Mouse (Mus musculus) MEL (cell line): ENCODE results near the gene Il1r2. TPM values are rescaled to one million over a fixed set of nuclear protein-coding genes. Genes with fewer than 3 reads are reported as not detected.

Experiments used
- DNase-seq: peaks from one replicate; pipeline ENCODE4 v3.0.0; 2011; ENCODE audit warnings: low read depth, low spot score
- H3K27ac ChIP-seq: 2 replicates; pipeline ENCODE4 v1.5.1; 2012; ENCODE audit warnings: low read depth, mild to moderate bottlenecking, control low read depth, low read length, moderate library complexity; ENCODE audit not compliant: control insufficient read depth
- H3K27me3 ChIP-seq, 2 experiments: fragments of 150-350 bp in 1 of 2; sonication (generic) in 1 of 2; 2 replicates each; pipeline ENCODE4 v1.6.1; 2012; ENCODE audit warnings: low read length in 2 of 2, mild to moderate bottlenecking in 2 of 2, improper control_type of control experiment in 1 of 2, moderate library complexity in 1 of 2; ENCODE audit not compliant: insufficient read depth in 2 of 2, control insufficient read depth in 1 of 2
- H3K36me3 ChIP-seq, 2 experiments: 2 replicates each; pipeline ENCODE4 v1.6.1; 2012 to 2014; ENCODE audit warnings: low read length in 2 of 2, improper control_type of control experiment in 1 of 2, inconsistent platforms in 1 of 2, mild to moderate bottlenecking in 1 of 2; ENCODE audit not compliant: insufficient read depth in 2 of 2, control insufficient read depth in 1 of 2
- H3K4me1 ChIP-seq, 2 experiments: fragments of 150-350 bp in 1 of 2; sonication (generic) in 1 of 2; 2 replicates each; pipeline ENCODE4 v1.6.1; 2012; ENCODE audit warnings: low read length in 2 of 2, improper control_type of control experiment in 1 of 2, mild to moderate bottlenecking in 1 of 2; ENCODE audit not compliant: insufficient read depth in 2 of 2, control insufficient read depth in 1 of 2
- H3K4me3 ChIP-seq, 2 experiments: fragments of 150-350 bp in 1 of 2; sonication (generic) in 1 of 2; 2 replicates each; pipeline ENCODE4 v1.5.1; 2012; ENCODE audit warnings: low read depth in 2 of 2, low read length in 2 of 2, mild to moderate bottlenecking in 2 of 2, moderate library complexity in 2 of 2, control low read depth in 1 of 2, improper control_type of control experiment in 1 of 2; ENCODE audit not compliant: control insufficient read depth in 1 of 2, insufficient read depth in 1 of 2
- H3K79me2 ChIP-seq: 2 replicates; pipeline ENCODE4 v1.6.1; 2012; ENCODE audit warnings: mild to moderate bottlenecking, low read length, moderate library complexity; ENCODE audit not compliant: control insufficient read depth, poor library complexity, insufficient read depth
- H3K9ac ChIP-seq: 2 replicates; pipeline ENCODE4 v1.6.1; 2012; ENCODE audit warnings: low read depth, mild to moderate bottlenecking, control low read depth, low read length, moderate library complexity; ENCODE audit not compliant: control insufficient read depth, poor library complexity, severe bottlenecking
- H3K9me3 ChIP-seq: fragments of 150-350 bp; sonication (generic); replicated peaks from 2 replicates; pipeline ENCODE4 v1.6.1; 2012; ENCODE audit warnings: mild to moderate bottlenecking, low read length, improper control_type of control experiment, moderate library complexity; ENCODE audit not compliant: insufficient read depth
- BHLHE40 ChIP-seq: IDR thresholded peaks from 2 replicates; pipeline ENCODE4 v1.6.1; 2012; ENCODE audit warnings: low read depth, mild to moderate bottlenecking, inconsistent platforms, low read length, improper control_type of control experiment, borderline replicate concordance
- CHD1 ChIP-seq: IDR thresholded peaks from 2 replicates; pipeline ENCODE4 v1.6.1; 2012; ENCODE audit warnings: low read depth, mild to moderate bottlenecking, inconsistent platforms, low read length, improper control_type of control experiment
- E2F4 ChIP-seq: IDR thresholded peaks from 2 replicates; pipeline ENCODE4 v1.6.1; 2011; ENCODE audit warnings: low read depth, low read length, improper control_type of control experiment, borderline replicate concordance
- ELF1 ChIP-seq: IDR thresholded peaks from 2 replicates; pipeline ENCODE4 v1.6.1; 2014; ENCODE audit warnings: low read depth, mild to moderate bottlenecking, inconsistent platforms, low read length, improper control_type of control experiment, moderate library complexity
- GABPA ChIP-seq: IDR thresholded peaks from 2 replicates; pipeline ENCODE4 v1.6.1; 2012; ENCODE audit warnings: low read depth, mild to moderate bottlenecking, inconsistent platforms, low read length, improper control_type of control experiment, moderate library complexity
- GATA1 ChIP-seq: IDR thresholded peaks from 2 replicates; pipeline ENCODE4 v1.6.1; 2011; ENCODE audit warnings: low read depth, low read length, improper control_type of control experiment
- JUND ChIP-seq: IDR thresholded peaks from 2 replicates; pipeline ENCODE4 v1.6.1; 2011; ENCODE audit warnings: low read depth, mild to moderate bottlenecking, improper control_type of control experiment, low read length
- MAFK ChIP-seq: IDR thresholded peaks from 2 replicates; pipeline ENCODE4 v1.6.1; 2011; ENCODE audit warnings: low read depth, mild to moderate bottlenecking, low read length, improper control_type of control experiment, borderline replicate concordance
- MAX ChIP-seq: IDR thresholded peaks from 2 replicates; pipeline ENCODE4 v1.6.1; 2011; ENCODE audit warnings: low read length, improper control_type of control experiment
- MAZ ChIP-seq: IDR thresholded peaks from 2 replicates; pipeline ENCODE4 v1.6.1; 2012; ENCODE audit warnings: low read depth, mild to moderate bottlenecking, inconsistent platforms, low read length, improper control_type of control experiment
- MYB ChIP-seq: IDR thresholded peaks from 2 replicates; pipeline ENCODE4 v1.6.1; 2011; ENCODE audit warnings: mild to moderate bottlenecking, low read depth, low read length, improper control_type of control experiment
- MYC ChIP-seq: IDR thresholded peaks from 2 replicates; pipeline ENCODE4 v1.6.1; 2011; ENCODE audit warnings: low read depth, mild to moderate bottlenecking, low read length, improper control_type of control experiment, moderate library complexity
- NELFE ChIP-seq: IDR thresholded peaks from 2 replicates; pipeline ENCODE4 v1.6.1; 2011; ENCODE audit warnings: low read depth, low read length, improper control_type of control experiment
- NRF1 ChIP-seq: IDR thresholded peaks from 2 replicates; pipeline ENCODE4 v1.6.1; 2014; ENCODE audit warnings: low read depth, mild to moderate bottlenecking, inconsistent platforms, low read length, improper control_type of control experiment, moderate library complexity; ENCODE audit not compliant: poor library complexity, insufficient read depth, severe bottlenecking
- POLR2A ChIP-seq, 2 experiments: IDR thresholded peaks; 2 replicates each; pipeline ENCODE4 v1.6.1; 2011 to 2012; ENCODE audit warnings: low read length in 2 of 2, mild to moderate bottlenecking in 2 of 2, control low read depth in 1 of 2, improper control_type of control experiment in 1 of 2, low read depth in 1 of 2, moderate library complexity in 1 of 2; ENCODE audit not compliant: control insufficient read depth in 1 of 2, insufficient read depth in 1 of 2, poor library complexity in 1 of 2
- POLR2AphosphoS2 ChIP-seq: IDR thresholded peaks from 2 replicates; pipeline ENCODE4 v1.6.1; 2011; ENCODE audit warnings: low read length, improper control_type of control experiment
- RAD21 ChIP-seq: IDR thresholded peaks from 2 replicates; pipeline ENCODE4 v1.6.1; 2011; ENCODE audit warnings: mild to moderate bottlenecking, low read depth, low read length, improper control_type of control experiment
- RCOR1 ChIP-seq: IDR thresholded peaks from 2 replicates; pipeline ENCODE4 v1.6.1; 2012; ENCODE audit warnings: low read depth, mild to moderate bottlenecking, inconsistent platforms, low read length, improper control_type of control experiment
- SIN3A ChIP-seq: IDR thresholded peaks from 2 replicates; pipeline ENCODE4 v1.6.1; 2012; ENCODE audit warnings: low read length, improper control_type of control experiment, inconsistent platforms
- SMC3 ChIP-seq: IDR thresholded peaks from 2 replicates; pipeline ENCODE4 v1.6.1; 2011; ENCODE audit warnings: low read depth, low read length, improper control_type of control experiment
- TAL1 ChIP-seq: IDR thresholded peaks from 2 replicates; pipeline ENCODE4 v1.6.1; 2012; ENCODE audit warnings: mild to moderate bottlenecking, inconsistent platforms, low read length, moderate library complexity, mixed read lengths
- TBP ChIP-seq: IDR thresholded peaks from 2 replicates; pipeline ENCODE4 v1.8.0; 2011; ENCODE audit warnings: low read depth, low read length, improper control_type of control experiment
- UBTF ChIP-seq: IDR thresholded peaks from 2 replicates; pipeline ENCODE4 v1.6.1; 2012; ENCODE audit warnings: low read depth, mild to moderate bottlenecking, inconsistent platforms, low read length, improper control_type of control experiment, moderate library complexity, borderline replicate concordance; ENCODE audit not compliant: insufficient read depth
- USF1 ChIP-seq: IDR thresholded peaks from 2 replicates; pipeline ENCODE4 v1.6.1; 2014; ENCODE audit warnings: low read depth, mild to moderate bottlenecking, inconsistent platforms, low read length, improper control_type of control experiment, moderate library complexity
- ZKSCAN1 ChIP-seq: IDR thresholded peaks from 2 replicates; pipeline ENCODE4 v1.6.1; 2012; ENCODE audit warnings: low read depth, mild to moderate bottlenecking, inconsistent platforms, low read length, improper control_type of control experiment, moderate library complexity
- ZMIZ1 ChIP-seq: IDR thresholded peaks from 2 replicates; pipeline ENCODE4 v1.6.1; 2012; ENCODE audit warnings: low read depth, mild to moderate bottlenecking, inconsistent platforms, low read length, improper control_type of control experiment, moderate library complexity
- ZNF384 ChIP-seq: IDR thresholded peaks from 2 replicates; pipeline ENCODE4 v1.6.1; 2012; ENCODE audit warnings: low read depth, mild to moderate bottlenecking, inconsistent platforms, low read length, improper control_type of control experiment
- polyA plus RNA-seq, 2 experiments: library from polyadenylated mRNA; stranded (reverse) in 1 of 2; unstranded in 1 of 2; fragments of >175 nt in 1 of 2; fragments of >200 nt in 1 of 2; gene quantifications; 2 replicates each; pipeline versions ENCODE4 v1.2.1 to v1.2.4; 2012; ENCODE audit warnings: low replicate concordance in 2 of 2, low read depth in 1 of 2; ENCODE audit not compliant: insufficient read length in 2 of 2, insufficient read depth in 1 of 2, missing spikeins in 1 of 2
- total RNA-seq: library from RNA; depleted of rRNA; stranded (reverse); fragments of 300-350 nt; gene quantifications from 2 replicates; pipeline ENCODE4 v1.2.3, GENCODE M21; 2012

Il1r2 gene
- total and polyA plus RNA-seq, 3 experiments = not detected

DNA sequence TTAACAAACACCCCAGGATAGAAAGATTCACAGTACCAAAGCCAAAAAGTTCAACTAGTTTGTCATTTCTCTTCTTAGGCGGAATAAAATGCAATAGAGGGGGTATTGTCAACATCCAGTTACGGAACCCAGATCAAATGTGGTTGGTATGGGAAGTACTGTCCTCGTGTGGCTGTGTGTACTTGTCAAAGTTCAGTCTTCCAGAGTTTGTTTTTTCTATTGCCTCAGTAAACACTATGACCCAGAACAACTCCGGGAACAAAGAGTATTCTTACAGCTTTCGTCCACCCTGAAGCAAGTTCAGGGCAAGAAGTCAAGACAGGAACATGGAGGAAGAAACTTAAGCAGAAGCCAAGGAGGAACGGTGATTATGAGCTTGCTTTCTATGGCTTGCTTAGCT, 82.2 kb downstream of the Il1r2 start:
- no peak overlapping the region for H3K27ac ChIP-seq
- no peaks in the 10 kb centered on the region; a peak in 1 of 4 replicates for H3K27me3 ChIP-seq
- TF ChIP-seq SMC3 = no peak
- no peak for TF ChIP-seq CHD1
- TF ChIP-seq JUND = no peak
- TF ChIP-seq E2F4 = no peak
- TF ChIP-seq RAD21 = no peak
- no peak for TF ChIP-seq MAX
- TF ChIP-seq TBP = no peak
- no peak for TF ChIP-seq ZKSCAN1
- TF ChIP-seq TAL1 = no peak
- TF ChIP-seq POLR2AphosphoS2 = no peak
- no peak for TF ChIP-seq POLR2A (IDR thresholded peaks at IDR 0.05; ENCODE audit: control insufficient read depth in 1 of 2, insufficient read depth in 1 of 2, low read depth in 1 of 2, low read length in 2 of 2, poor library complexity in 1 of 2)
- no peak for TF ChIP-seq BHLHE40
- TF ChIP-seq USF1 = no peak
- H3K9me3 ChIP-seq = no peaks in the 10 kb centered on the region
- DNase-seq = no peak
- H3K4me3 ChIP-seq = no peak overlapping the region
- no peak overlapping the region for H3K9ac ChIP-seq
- H3K36me3 ChIP-seq = no peaks in the 10 kb centered on the region
- H3K4me1 ChIP-seq = no peaks in the 10 kb centered on the region
- no peaks in the 10 kb centered on the region for H3K79me2 ChIP-seq

DNA sequence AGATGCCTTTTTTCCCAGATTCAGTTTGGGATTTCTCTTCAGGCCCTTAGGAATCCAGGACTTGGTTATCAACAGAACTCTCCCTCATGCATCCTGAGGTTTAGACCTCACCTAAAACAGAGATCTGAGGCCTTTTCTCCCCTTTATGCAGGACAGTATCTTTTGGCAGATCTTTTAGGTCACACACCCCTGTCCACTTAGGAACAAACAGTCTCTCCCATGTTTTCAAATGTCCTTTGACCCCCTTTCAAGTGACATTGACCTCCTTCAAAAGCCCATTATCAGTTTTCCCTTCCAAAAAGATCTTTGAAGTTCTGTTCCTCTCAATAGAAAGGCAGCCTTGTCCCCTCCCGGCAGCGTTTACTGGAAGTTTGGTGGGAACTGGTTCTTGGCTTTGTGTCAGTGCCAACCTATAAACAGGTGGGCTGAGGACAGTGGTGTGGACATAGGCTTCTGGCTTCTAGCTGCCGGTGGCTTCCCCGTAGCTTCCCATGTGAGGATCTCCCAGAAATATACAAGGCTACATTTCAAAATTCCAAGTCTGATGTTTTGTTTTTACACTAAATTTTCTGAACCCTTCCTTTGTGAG, 89.5 kb downstream of the Il1r2 start:
- H3K79me2 ChIP-seq = no peaks in the 10 kb centered on the region
- no peaks in the 10 kb centered on the region for H3K9me3 ChIP-seq
- no peak for DNase-seq
- H3K36me3 ChIP-seq = no peaks in the 10 kb centered on the region
- H3K4me1 ChIP-seq = no peaks in the 10 kb centered on the region
- H3K9ac ChIP-seq = no peak overlapping the region
- H3K4me3 ChIP-seq = no peak overlapping the region
- TF ChIP-seq SIN3A (no peak), USF1 (no peak)
- TF ChIP-seq, all 39 proteins: peak for 0
- Histone ChIP-seq H3K27me3 (no peaks in the 10 kb centered on the region; a peak in 2 of 4 replicates), H3K27ac (no peak overlapping the region)

DNA sequence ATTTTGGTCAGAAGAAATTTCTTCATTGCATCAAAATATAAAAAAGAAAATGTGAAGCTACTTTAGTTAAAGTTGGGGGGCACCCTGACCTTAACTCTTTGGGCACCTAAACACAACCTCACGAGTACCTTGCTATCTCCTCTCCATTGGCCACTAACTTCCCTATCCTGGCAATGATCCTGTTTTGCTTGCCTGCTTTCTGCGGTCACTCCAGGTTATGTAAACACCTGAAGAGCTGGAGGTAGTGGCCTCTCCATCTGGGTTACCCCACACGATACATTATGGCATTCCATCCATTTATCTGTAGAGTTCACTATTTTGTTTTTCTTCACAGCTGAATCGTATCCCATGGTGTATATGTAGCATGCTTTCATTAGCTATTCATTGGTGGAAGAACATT, 90.5 kb downstream of the Il1r2 start:
- TF ChIP-seq ZNF384 (no peak), E2F4 (no peak), USF1 (no peak), MYB (no peak), MAFK (no peak), MAX (no peak), NRF1 (no peak), GABPA (no peak), SIN3A (no peak), RCOR1 (no peak), POLR2AphosphoS2 (no peak), MAZ (no peak), ELF1 (no peak), JUND (no peak), TAL1 (no peak), GATA1 (no peak), MYC (no peak), NELFE (no peak), ZMIZ1 (no peak), UBTF (no peak)
- no peaks in the 10 kb centered on the region for H3K9me3 ChIP-seq
- H3K4me1 ChIP-seq = no peaks in the 10 kb centered on the region
- no peaks in the 10 kb centered on the region for H3K36me3 ChIP-seq
- no peak overlapping the region for H3K9ac ChIP-seq
- no peaks in the 10 kb centered on the region; a peak in 2 of 4 replicates for H3K27me3 ChIP-seq
- no peak overlapping the region for H3K27ac ChIP-seq
- H3K79me2 ChIP-seq = no peaks in the 10 kb centered on the region
- no peak for DNase-seq
- no peak overlapping the region for H3K4me3 ChIP-seq
